Mouse (Mus musculus) hindbrain, embryonic 10.5 days (tissue): ENCODE results near the gene Tmem178. TPM values are rescaled to one million over a fixed set of nuclear protein-coding genes. Genes with fewer than 3 reads are reported as not detected.

ENCODE experiments used
- DNase-seq: peaks from one replicate; pipeline ENCODE4 v3.0.0-alpha.2; 2017; ENCODE audit warnings: low spot score
- H3K27ac ChIP-seq: fragments of 300-500 bp; sonication (generic); 2 replicates; pipeline ENCODE4 v1.5.1; 2016; ENCODE audit warnings: mild to moderate bottlenecking, moderate library complexity
- H3K27me3 ChIP-seq: fragments of 300-500 bp; sonication (generic); 2 replicates; pipeline ENCODE4 v1.6.1; 2016; ENCODE audit warnings: mild to moderate bottlenecking; ENCODE audit not compliant: poor library complexity, insufficient read depth, severe bottlenecking
- H3K36me3 ChIP-seq: fragments of 300-500 bp; sonication (generic); 2 replicates; pipeline ENCODE4 v1.6.1; 2016; ENCODE audit warnings: mild to moderate bottlenecking, moderate library complexity
- H3K4me1 ChIP-seq: fragments of 300-500 bp; sonication (generic); replicated peaks from 2 replicates; pipeline ENCODE4 v1.6.1; 2016; ENCODE audit warnings: mild to moderate bottlenecking
- H3K4me3 ChIP-seq: fragments of 300-500 bp; sonication (generic); 2 replicates; pipeline ENCODE4 v1.5.1; 2016; ENCODE audit warnings: mild to moderate bottlenecking, moderate library complexity
- H3K9me3 ChIP-seq: fragments of 300-500 bp; sonication (generic); 2 replicates; pipeline ENCODE4 v1.6.1; 2016; ENCODE audit warnings: mild to moderate bottlenecking, moderate library complexity
- WGBS: fragments of 180-500 bp; shearing (Covaris S2); methylation state at CpG from one replicate; pipeline ENCODE4 v1.1.7; 2016; 5-methylcytosine and 5-hydroxymethylcytosine counted together
- polyA plus RNA-seq: library from polyadenylated mRNA; unstranded; fragments of >200 nt; fragmentation: Nextera tagmentation; extraction: Ambion mirVana; gene quantifications from 2 replicates; pipeline ENCODE4 v1.2.1, GENCODE M21; 2016

Gene Tmem178
- polyA plus RNA-seq, 1 experiment from 2014 or later = 13.0 TPM

GRCm38 (mm10) chr17:81047930-81048564 lies 103.6 kb downstream of the Tmem178 start:
- no peak for DNase-seq
- H3K4me1 ChIP-seq = peaks cover 3% of the 10 kb centered on the region; the same call in 1 of the 2 replicates
- H3K27ac ChIP-seq = no peak overlapping the region
- H3K4me3 ChIP-seq = no peak overlapping the region
- H3K9me3 ChIP-seq = no peaks in the 10 kb centered on the region
- H3K36me3 ChIP-seq = peaks cover 54% of the 10 kb centered on the region
- no peaks in the 10 kb centered on the region for H3K27me3 ChIP-seq
- WGBS = 85% methylated on average over 7 of the region's 7 CpGs

Other genes starting within 250 kb of the Tmem178 start
- 16.0 and 18.1 TPM in 2 replicates for gene Map4k3, start 216.1 kb upstream of the Tmem178 start, polyA plus RNA-seq
- gene Thumpd2, start 120.5 kb downstream of the Tmem178 start, polyA plus RNA-seq = 12.0 and 12.4 TPM in 2 replicates